Mouse (Mus musculus) heart, postnatal 36 days (tissue): ENCODE measurements at regions not wholly inside any gene's neighbourhood (a gene's known extent, or its start where the extent isn't known, plus 50 kb on each side); places are given as distances from the start of the nearest gene placed in this dataset.

Experiments
- DNase-seq, 2 experiments: peaks; one replicate each; pipeline ENCODE4 v3.0.0; 2021 to 2022
- intact Hi-C: fragments of 180-260 bp; cut with DNase I; formaldehyde crosslinking; loops from one replicate; pipeline ENCODE4 v1.15.1; 2025

- intact Hi-C loops, result no loop called here
- DNase-seq, result no peak
Observed at GRCm38 (mm10) chr13:3712088-3712487, 78.3 kb downstream of the Asb13 start.

GRCm38 (mm10) chr13:3709982-3710618, 76.3 kb downstream of the Asb13 start:
- intact Hi-C loops, result loop anchor here (5.0 kb wide), 1 partner anchor 32 kb away; no protein-coding TSS in a partner anchor
- no peak for DNase-seq

GRCm38 (mm10) chr13:3708896-3709631, 75.2 kb downstream of the Asb13 start:
- intact Hi-C loops, result loop anchor here (5.0 kb wide), 1 partner anchor 33 kb away; no protein-coding TSS in a partner anchor
- no peak for DNase-seq
